In the genomic region with DNA sequence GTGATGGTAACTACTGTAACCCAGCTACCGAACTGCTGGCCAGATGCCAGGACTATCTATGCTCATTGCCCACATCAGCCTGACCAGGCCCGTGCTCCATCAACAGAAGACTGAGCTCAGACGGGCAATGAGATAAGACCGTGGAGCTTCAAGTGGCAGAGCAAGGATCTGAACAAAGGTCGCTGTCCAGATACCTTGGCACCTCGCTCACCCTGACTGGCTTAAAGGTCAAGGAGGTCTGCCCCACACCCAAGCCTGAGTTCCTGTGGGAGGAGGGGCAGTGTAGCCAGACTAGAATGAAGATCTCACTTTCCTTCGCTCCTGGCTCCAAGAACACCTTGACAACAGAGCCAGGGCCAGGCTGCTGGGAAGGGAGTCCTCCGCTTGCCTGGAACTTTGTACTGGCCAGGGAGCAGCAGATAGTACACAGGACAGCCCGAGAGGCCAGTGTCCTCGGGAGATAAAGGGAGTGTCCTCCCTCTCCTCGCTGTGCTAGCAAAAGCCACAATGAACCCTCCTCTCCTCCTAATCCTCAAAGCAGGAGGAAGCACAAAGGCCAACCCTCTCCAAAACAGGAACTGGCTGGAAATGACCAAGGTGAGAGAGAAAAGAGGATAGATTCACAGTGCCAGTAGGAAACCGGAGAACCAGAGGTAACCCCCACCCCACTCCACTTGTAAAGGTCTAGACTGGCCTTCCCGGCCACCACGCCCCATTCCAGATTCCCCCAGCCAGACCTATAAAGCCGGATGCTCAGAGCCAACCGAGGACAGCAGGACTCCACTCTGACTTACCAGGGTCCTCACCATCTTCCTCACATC, we compare ENCODE assay signal across 10 mouse cellular contexts. TPM values are rescaled to one million over a fixed set of nuclear protein-coding genes. Genes with fewer than 3 reads are reported as not detected.
DNase-seq lines count a peak whose midpoint lies in the region; ATAC-seq and TF ChIP-seq lines count a peak whose summit lies in the region.
"Had no signal": no experiment of that assay in that cellular context is flagged by ENCODE, and none has a peak within 500 bp of the region (broad histone marks: within the 10 kb centered on the region; RNA-seq: fewer than 3 reads in every experiment).

No protein-coding gene starts in this region.

- H3K4me2 ChIP-seq in heart, embryonic 14.5 days (ENCODE audit: low read length) = no peak overlapping the region
- no peak overlapping the region for H3K4me2 ChIP-seq in hindbrain, embryonic 12.5 days (replicated peaks)
- H3K4me2 ChIP-seq in midbrain, embryonic 15.5 days = no peak overlapping the region

- peak overlapping the region; percentile 46; a peak in 1 of 4 replicates for H3K27ac ChIP-seq in heart, embryonic 14.5 days (replicated peaks in 1 of 2; ENCODE audit: control insufficient read depth in 1 of 2, insufficient read depth in 1 of 2, low read depth in 2 of 2, low read length in 2 of 2)
- H3K27ac ChIP-seq in hindbrain, embryonic 12.5 days = no peak overlapping the region
- H3K27ac ChIP-seq in midbrain, embryonic 15.5 days = no peak overlapping the region

- peak; percentile 3; the same call in 1 of the 2 replicates for ATAC-seq in heart, embryonic 14.5 days (ENCODE audit: insufficient number of reproducible peaks, insufficient read depth, low FRiP score, low read depth)
- ATAC-seq in G1E (ENCODE audit: extremely low read depth, insufficient number of reproducible peaks, low FRiP score, poor library complexity, severe bottlenecking) = peak; percentile 32; the same call in 1 of the 2 replicates
- no peak for ATAC-seq in hindbrain, embryonic 12.5 days (ENCODE audit: low FRiP score)
- ATAC-seq in midbrain, embryonic 15.5 days (replicated peaks) = no peak
- ATAC-seq: forebrain, embryonic 14.5 days had no signal

- H3K27me3 ChIP-seq in heart, embryonic 14.5 days (ENCODE audit: control insufficient read depth, insufficient read depth, low read length) = no peaks in the 10 kb centered on the region
- peaks cover 2% of the 10 kb centered on the region; the same call in 1 of the 2 replicates for H3K27me3 ChIP-seq in G1E (ENCODE audit: insufficient read depth, low read length)
- H3K27me3 ChIP-seq in erythroblast, embryonic 14.5 days (ENCODE audit: control insufficient read depth) = no peaks in the 10 kb centered on the region
- H3K27me3 ChIP-seq in megakaryocyte, embryonic 14.5 days (replicated peaks) = no peaks in the 10 kb centered on the region
- 0 out of 2 replicates have a peak, but pooled peaks cover 2% of the 10 kb centered on the region for H3K27me3 ChIP-seq in hindbrain, embryonic 12.5 days
- no peaks in the 10 kb centered on the region for H3K27me3 ChIP-seq in midbrain, embryonic 15.5 days (replicated peaks)

- no peak overlapping the region for H3K9ac ChIP-seq in heart, embryonic 14.5 days (ENCODE audit: low read length)
- no peak overlapping the region for H3K9ac ChIP-seq in hindbrain, embryonic 12.5 days
- no peak overlapping the region for H3K9ac ChIP-seq in midbrain, embryonic 15.5 days

- H3K4me3 ChIP-seq in heart, embryonic 14.5 days (ENCODE audit: control insufficient read depth in 1 of 2, insufficient read depth in 1 of 2, low read depth in 1 of 2, low read length in 2 of 2) = no peak overlapping the region
- H3K4me3 ChIP-seq in G1E (ENCODE audit: low read depth, low read length) = peak overlapping the region; percentile 67; the same call in 1 of the 2 replicates
- H3K4me3 ChIP-seq in erythroblast, embryonic 14.5 days (replicated peaks) = peak overlapping the region; percentile 79
- H3K4me3 ChIP-seq in megakaryocyte, embryonic 14.5 days (replicated peaks) = peak overlapping the region; percentile 85
- no peak overlapping the region for H3K4me3 ChIP-seq in hindbrain, embryonic 12.5 days
- no peak overlapping the region for H3K4me3 ChIP-seq in midbrain, embryonic 15.5 days

- WGBS in heart, embryonic 14.5 days = 29% methylated on average over 16 of the region's 16 CpGs
- WGBS in hindbrain, embryonic 12.5 days = 82% methylated on average over 16 of the region's 16 CpGs
- 67% methylated on average over 16 of the region's 16 CpGs for WGBS in midbrain, embryonic 15.5 days

- intact Hi-C loops in heart, postnatal 10 days (cut with DNase I) = no loop called here

- no peaks in the 10 kb centered on the region for H3K9me3 ChIP-seq in heart, embryonic 14.5 days (ENCODE audit: control insufficient read depth, low read length)
- H3K9me3 ChIP-seq in G1E (replicated peaks) = no peaks in the 10 kb centered on the region
- H3K9me3 ChIP-seq in erythroblast, embryonic 14.5 days (ENCODE audit: control insufficient read depth, low read length) = no peaks in the 10 kb centered on the region; the same call in 1 of the 2 replicates
- no peaks in the 10 kb centered on the region for H3K9me3 ChIP-seq in megakaryocyte, embryonic 14.5 days
- H3K9me3 ChIP-seq in hindbrain, embryonic 12.5 days (replicated peaks) = no peaks in the 10 kb centered on the region
- H3K9me3 ChIP-seq in midbrain, embryonic 15.5 days = no peaks in the 10 kb centered on the region

- peaks cover 29% of the 10 kb centered on the region for H3K36me3 ChIP-seq in heart, embryonic 14.5 days (ENCODE audit: control insufficient read depth, insufficient read depth, low read length)
- H3K36me3 ChIP-seq in G1E (replicated peaks) = peaks cover 57% of the 10 kb centered on the region
- peaks cover 85% of the 10 kb centered on the region for H3K36me3 ChIP-seq in erythroblast, embryonic 14.5 days (ENCODE audit: control insufficient read depth)
- H3K36me3 ChIP-seq in megakaryocyte, embryonic 14.5 days (replicated peaks; ENCODE audit: low read length) = peaks cover 70% of the 10 kb centered on the region
- peaks cover 32% of the 10 kb centered on the region for H3K36me3 ChIP-seq in hindbrain, embryonic 12.5 days
- peaks cover 16% of the 10 kb centered on the region; the same call in 1 of the 2 replicates for H3K36me3 ChIP-seq in midbrain, embryonic 15.5 days (replicated peaks)

- no peak for TF ChIP-seq CTCF in G1E (IDR thresholded peaks at IDR 0.05; ENCODE audit: low read depth, low read length)

- H3K4me1 ChIP-seq in heart, embryonic 14.5 days (ENCODE audit: control insufficient read depth in 2 of 2, insufficient read depth in 2 of 2, low read length in 2 of 2) = peaks cover 34 to 49% of the 10 kb centered on the region in 2 experiments
- H3K4me1 ChIP-seq in G1E (ENCODE audit: insufficient read depth, low read depth, low read length) = peaks cover 71% of the 10 kb centered on the region
- H3K4me1 ChIP-seq in erythroblast, embryonic 14.5 days (ENCODE audit: control insufficient read depth) = peaks cover 87% of the 10 kb centered on the region
- H3K4me1 ChIP-seq in megakaryocyte, embryonic 14.5 days = peaks cover 95% of the 10 kb centered on the region
- H3K4me1 ChIP-seq in hindbrain, embryonic 12.5 days = peaks cover 9% of the 10 kb centered on the region
- H3K4me1 ChIP-seq in midbrain, embryonic 15.5 days = peaks cover 13% of the 10 kb centered on the region

- no peak for DNase-seq in heart, postnatal 10 days
- DNase-seq in G1E (ENCODE audit: low spot score) = peak; percentile 57
- no peak for DNase-seq in cerebellum, adult 11-12 months

RNA-seq across cellular contexts. Expression of gene Ormdl3, which starts 6.7 kb away (rescaled TPM):
- 9.4 and 11.3 TPM in 2 replicates for polyA plus RNA-seq in heart, embryonic 14.5 days (2014; fragmentation: Nextera tagmentation; extraction: Ambion mirVana)
- total RNA-seq in heart, postnatal 10 days (2021) = 10 to 100 TPM; 46.6 to 48.9 TPM
- total RNA-seq in G1E (2014; fragmentation: Nextera tagmentation) (11.0 and 22.0 TPM in 2 replicates), G1E (2017) (55.0 and 57.0 TPM in 2 replicates)
- polyA plus RNA-seq in G1E (2012) = 37.8 and 43.2 TPM in 2 replicates
- 13.5 and 13.6 TPM in 2 replicates for polyA plus RNA-seq in erythroblast, embryonic 14.5 days (2012)
- 106 and 188 TPM in 2 replicates for polyA plus RNA-seq in megakaryocyte, embryonic 14.5 days (2012; ENCODE audit: insufficient read depth, low replicate concordance)
- 69.8 and 71.4 TPM in 2 replicates for polyA plus RNA-seq in hindbrain, embryonic 12.5 days (2016; fragmentation: Nextera tagmentation; extraction: Ambion mirVana)
- polyA plus RNA-seq in midbrain, embryonic 15.5 days (2015; fragmentation: Nextera tagmentation; extraction: Ambion mirVana) = 120 TPM in 2 replicates

RNA-seq across cellular contexts. Expression of gene Lrrc3c, which starts 17.6 kb away (rescaled TPM):
- polyA plus RNA-seq in heart, embryonic 14.5 days (2014; fragmentation: Nextera tagmentation; extraction: Ambion mirVana) = not detected in 2 replicates
- total RNA-seq in heart, postnatal 10 days (2021) = not detected
- total RNA-seq in G1E (2014; fragmentation: Nextera tagmentation) (not detected in 2 replicates), G1E (2017) (not detected in 2 replicates)
- polyA plus RNA-seq in G1E (2012) = not detected in 2 replicates
- not detected in 2 replicates for polyA plus RNA-seq in erythroblast, embryonic 14.5 days (2012)
- not detected in 2 replicates for polyA plus RNA-seq in megakaryocyte, embryonic 14.5 days (2012; ENCODE audit: insufficient read depth, low replicate concordance)
- not detected in 2 replicates for polyA plus RNA-seq in hindbrain, embryonic 12.5 days (2016; fragmentation: Nextera tagmentation; extraction: Ambion mirVana)
- not detected in 2 replicates for polyA plus RNA-seq in midbrain, embryonic 15.5 days (2015; fragmentation: Nextera tagmentation; extraction: Ambion mirVana)
- total RNA-seq: layer of hippocampus, postnatal 14 days had no signal
- polyA plus RNA-seq: forebrain, embryonic 14.5 days had no signal

RNA-seq across cellular contexts. Expression of gene Zpbp2, which starts 29.6 kb away (rescaled TPM):
- polyA plus RNA-seq in heart, embryonic 14.5 days (2014; fragmentation: Nextera tagmentation; extraction: Ambion mirVana) = 0.16 and 0.47 TPM in 2 replicates
- not detected for total RNA-seq in heart, postnatal 10 days (2021)
- total RNA-seq in G1E (2014; fragmentation: Nextera tagmentation) (2.5 and 4.8 TPM in 2 replicates), G1E (2017) (3.3 and 4.6 TPM in 2 replicates)
- polyA plus RNA-seq in G1E (2012) = 0.36 and 0.43 TPM in 2 replicates
- 0.08 and 0.09 TPM in 2 replicates for polyA plus RNA-seq in erythroblast, embryonic 14.5 days (2012)
- polyA plus RNA-seq in megakaryocyte, embryonic 14.5 days (2012; ENCODE audit: insufficient read depth, low replicate concordance) = 0.08 TPM in 1 of 2 replicates, not detected in the other
- polyA plus RNA-seq in hindbrain, embryonic 12.5 days (2016; fragmentation: Nextera tagmentation; extraction: Ambion mirVana) = 0.17 and 0.38 TPM in 2 replicates
- polyA plus RNA-seq in midbrain, embryonic 15.5 days (2015; fragmentation: Nextera tagmentation; extraction: Ambion mirVana) = 0.14 TPM in 1 of 2 replicates, not detected in the other
- polyA plus RNA-seq: forebrain, embryonic 14.5 days had no signal

RNA-seq across cellular contexts. Expression of gene Ikzf3, which starts 34.7 kb away (rescaled TPM):
- 0.19 TPM in 1 of 2 replicates, not detected in the other for polyA plus RNA-seq in heart, embryonic 14.5 days (2014; fragmentation: Nextera tagmentation; extraction: Ambion mirVana)
- total RNA-seq in heart, postnatal 10 days (2021) = under 1 TPM; 0.84 to 0.98 TPM
- total RNA-seq in G1E (2014; fragmentation: Nextera tagmentation) (not detected in 2 replicates), G1E (2017) (0.23 and 0.71 TPM in 2 replicates)
- 0.01 TPM in 1 of 2 replicates, not detected in the other for polyA plus RNA-seq in G1E (2012)
- polyA plus RNA-seq in erythroblast, embryonic 14.5 days (2012) = not detected in 2 replicates
- polyA plus RNA-seq in megakaryocyte, embryonic 14.5 days (2012; ENCODE audit: insufficient read depth, low replicate concordance) = 0.47 TPM in 1 of 2 replicates, not detected in the other
- polyA plus RNA-seq in hindbrain, embryonic 12.5 days (2016; fragmentation: Nextera tagmentation; extraction: Ambion mirVana) = 0.09 TPM in 1 of 2 replicates, not detected in the other
- 0.04 TPM in 1 of 2 replicates, not detected in the other for polyA plus RNA-seq in midbrain, embryonic 15.5 days (2015; fragmentation: Nextera tagmentation; extraction: Ambion mirVana)
- polyA plus RNA-seq: forebrain, embryonic 14.5 days had no signal

RNA-seq across cellular contexts. Expression of gene Gm12355, which starts 45.0 kb away (rescaled TPM):
- polyA plus RNA-seq in heart, embryonic 14.5 days (2014; fragmentation: Nextera tagmentation; extraction: Ambion mirVana) = 0.68 TPM in 1 of 2 replicates, not detected in the other
- 10 to 100 TPM; 15.6 to 18.0 TPM for total RNA-seq in heart, postnatal 10 days (2021)
- 1.3 TPM in 1 of 2 replicates, not detected in the other for total RNA-seq in G1E (2014; fragmentation: Nextera tagmentation)
- total RNA-seq in G1E (2017) = 1.7 and 3.4 TPM in 2 replicates
- polyA plus RNA-seq in G1E (2012) = not detected in 2 replicates
- polyA plus RNA-seq in erythroblast, embryonic 14.5 days (2012) = not detected in 2 replicates
- not detected in 2 replicates for polyA plus RNA-seq in megakaryocyte, embryonic 14.5 days (2012; ENCODE audit: insufficient read depth, low replicate concordance)
- polyA plus RNA-seq in hindbrain, embryonic 12.5 days (2016; fragmentation: Nextera tagmentation; extraction: Ambion mirVana) = 0.49 and 0.55 TPM in 2 replicates
- polyA plus RNA-seq in midbrain, embryonic 15.5 days (2015; fragmentation: Nextera tagmentation; extraction: Ambion mirVana) = 0.66 and 0.72 TPM in 2 replicates

Comparison
In these comparisons a context has a peak if more than half of its experiments do, and no peak if none do; other contexts are left out.
1. ATAC-seq: peak in heart, embryonic 14.5 days (single experiment) and G1E (single experiment); none in hindbrain, embryonic 12.5 days (single experiment) and midbrain, embryonic 15.5 days (single experiment).
2. H3K27ac ChIP-seq: peak in heart, embryonic 14.5 days (2 of 2); none in hindbrain, embryonic 12.5 days (single experiment) and midbrain, embryonic 15.5 days (single experiment).
3. H3K4me3 ChIP-seq: peak in G1E (single experiment), erythroblast, embryonic 14.5 days (single experiment) and megakaryocyte, embryonic 14.5 days (single experiment); none in heart, embryonic 14.5 days (0 of 2), hindbrain, embryonic 12.5 days (single experiment) and midbrain, embryonic 15.5 days (single experiment).